Mouse (Mus musculus) ovary, adult 2 months (tissue): ENCODE results near the gene Tmem206. TPM values are rescaled to one million over a fixed set of nuclear protein-coding genes. Genes with fewer than 3 reads are reported as not detected.

ENCODE experiments used
- polyA plus RNA-seq: library from polyadenylated mRNA; depleted of rRNA; stranded (reverse); fragments of >200 nt; gene quantifications from 2 replicates; pipeline ENCODE4 v1.2.3, GENCODE M21; 2012; rRNA removed

The Tmem206 gene
- polyA plus RNA-seq = 36.8 and 46.7 TPM in 2 replicates

GRCm38 (mm10) chr1:191325726-191326232 lies at the start of gene Tmem206:
Tmem206 (plus strand) TSS chr1:191325912.

GRCm38 (mm10) chr1:191317591-191318196 lies 8.0 kb upstream of the Tmem206 start, which contains the start of gene Nenf:
Nenf (minus strand) TSS chr1:191318194.

Other genes starting within 250 kb of the Tmem206 start
- 7.4 and 9.7 TPM in 2 replicates for gene Batf3, start 228.1 kb upstream of the Tmem206 start, polyA plus RNA-seq
- not detected in 2 replicates for gene Fam71a, start 161.1 kb upstream of the Tmem206 start, polyA plus RNA-seq
- gene Atf3, start 107.9 kb upstream of the Tmem206 start, polyA plus RNA-seq = 5.5 and 6.4 TPM in 2 replicates
- gene Nenf, start 7.7 kb upstream of the Tmem206 start, polyA plus RNA-seq = 392 and 487 TPM in 2 replicates
- 61.6 and 86.5 TPM in 2 replicates for gene Ppp2r5a, start 77.4 kb downstream of the Tmem206 start, polyA plus RNA-seq
- 2.3 and 3.3 TPM in 2 replicates for gene Dtl, start 249.6 kb downstream of the Tmem206 start, polyA plus RNA-seq
- gene Ints7, start 249.7 kb downstream of the Tmem206 start, polyA plus RNA-seq = 24.8 and 29.8 TPM in 2 replicates